Mouse (Mus musculus): ENCODE results near the gene Pipox. TPM values are rescaled to one million over a fixed set of nuclear protein-coding genes. Genes with fewer than 3 reads are reported as not detected.

Gene Pipox
- polyA plus RNA-seq, 1 experiment from 2014 or later = 12.6 TPM

DNA sequence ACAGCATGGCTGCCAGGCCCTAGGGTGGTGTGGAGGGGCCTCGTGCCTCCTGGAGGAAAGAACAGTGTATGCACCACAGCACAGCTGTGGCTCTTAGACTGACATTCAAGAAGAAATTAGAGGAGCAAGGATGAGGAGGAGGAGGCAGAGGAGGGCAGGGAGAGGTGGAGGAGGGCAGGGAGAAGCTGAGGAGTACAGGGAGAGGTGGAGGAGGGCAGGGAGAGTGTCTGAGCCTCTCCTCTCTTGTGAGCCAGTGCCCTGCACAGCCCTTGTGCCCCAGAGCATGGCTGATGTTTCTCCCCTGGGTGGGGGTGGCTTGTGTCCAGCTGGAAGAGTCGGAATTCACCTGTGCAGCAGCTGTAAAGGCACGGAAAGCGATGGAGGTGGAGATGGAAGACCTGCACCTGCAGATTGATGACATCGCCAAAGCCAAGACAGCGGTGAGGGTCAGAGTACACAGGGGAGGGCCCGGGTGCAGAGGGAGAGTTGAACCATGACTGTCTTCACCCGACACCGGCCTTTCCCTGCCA is 46.2 kb downstream of the Pipox start:
- H3K36me3 ChIP-seq (ENCODE audit: control insufficient read depth, insufficient read depth) = peaks cover 10% of the 10 kb centered on the region
- H3K4me2 ChIP-seq (ENCODE audit: low read length) = no peak overlapping the region
- 37% methylated on average over 9 of the region's 9 CpGs for WGBS

GRCm38 (mm10) chr11:77843906-77844200 is 50.0 kb downstream of the Pipox start:
- no peak overlapping the region for H3K4me3 ChIP-seq (replicated peaks; ENCODE audit: low read length)
- H3K4me1 ChIP-seq (replicated peaks; ENCODE audit: control insufficient read depth, insufficient read depth, low read length) = peaks cover 19% of the 10 kb centered on the region
- ATAC-seq = 0 out of 2 replicates have a peak, but pooled peaks have one; percentile 38
- H3K36me3 ChIP-seq (ENCODE audit: control insufficient read depth, insufficient read depth) = peaks cover 19% of the 10 kb centered on the region; the same call in 1 of the 2 replicates
- WGBS = 38% methylated on average over 4 of the region's 4 CpGs
- H3K27ac ChIP-seq (ENCODE audit: low read length) = no peak overlapping the region
- H3K9me3 ChIP-seq (ENCODE audit: control insufficient read depth, low read length) = no peaks in the 10 kb centered on the region
- no peak overlapping the region for H3K9ac ChIP-seq (replicated peaks; ENCODE audit: low read depth, low read length)
- no peaks in the 10 kb centered on the region for H3K27me3 ChIP-seq (replicated peaks; ENCODE audit: control insufficient read depth, insufficient read depth, low read length)
- H3K4me2 ChIP-seq (ENCODE audit: low read length) = no peak overlapping the region

More for the DNA sequence above, 46.2 kb downstream of the Pipox start:
- Histone ChIP-seq H3K27ac (ENCODE audit: low read length) (peak overlapping the region; percentile 61), H3K27me3 (replicated peaks; ENCODE audit: control insufficient read depth, insufficient read depth, low read length) (no peaks in the 10 kb centered on the region), H3K4me3 (replicated peaks; ENCODE audit: low read length) (no peak overlapping the region), H3K9me3 (ENCODE audit: control insufficient read depth, low read length) (no peaks in the 10 kb centered on the region), H3K4me1 (replicated peaks; ENCODE audit: control insufficient read depth, insufficient read depth, low read length) (peaks cover 53% of the 10 kb centered on the region), H3K9ac (replicated peaks; ENCODE audit: low read depth, low read length) (no peak overlapping the region)
- ATAC-seq = no peak

DNA sequence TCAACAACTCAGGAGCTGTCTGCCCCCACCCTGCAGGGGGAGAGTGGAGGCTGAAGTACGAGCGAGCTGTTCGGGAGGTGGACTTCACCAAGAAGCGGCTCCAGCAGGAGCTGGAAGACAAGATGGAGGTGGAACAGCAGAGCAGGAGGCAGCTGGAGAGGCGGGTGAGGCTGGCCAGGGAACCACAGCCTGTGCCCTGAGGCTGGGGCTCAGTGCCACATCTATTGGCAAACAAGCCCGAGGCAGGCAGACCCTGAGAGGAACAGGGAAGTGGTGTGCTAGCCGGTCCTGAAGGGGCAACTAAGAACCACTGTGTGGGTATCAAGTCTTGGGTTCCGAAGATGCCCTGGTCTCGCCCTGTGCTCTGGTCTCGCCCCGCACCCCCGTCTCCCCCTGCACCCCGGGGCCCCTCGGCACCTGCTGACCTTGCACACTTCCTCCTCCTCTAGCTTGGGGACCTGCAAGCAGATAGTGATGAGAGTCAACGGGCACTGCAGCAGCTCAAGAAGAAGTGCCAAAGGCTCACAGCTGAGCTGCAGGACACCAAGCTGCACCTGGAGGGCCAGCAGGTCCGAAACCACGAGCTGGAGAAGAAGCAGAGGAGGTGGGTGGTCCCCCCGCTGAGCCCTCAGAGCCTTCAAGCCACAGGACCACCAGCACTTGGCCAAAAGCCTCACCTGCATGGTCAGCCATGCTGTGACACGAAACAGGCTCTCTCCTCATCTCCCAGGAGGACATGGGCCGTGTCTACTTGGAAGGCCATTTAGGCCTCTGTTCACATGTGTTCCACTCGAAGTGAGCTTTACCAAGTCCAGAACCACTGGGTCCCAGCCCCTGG is 50.6 kb downstream of the Pipox start:
- no peak overlapping the region for H3K4me2 ChIP-seq (ENCODE audit: low read length)
- H3K36me3 ChIP-seq (ENCODE audit: control insufficient read depth, insufficient read depth) = peaks cover 19% of the 10 kb centered on the region; the same call in 1 of the 2 replicates
- no peaks in the 10 kb centered on the region for H3K9me3 ChIP-seq (ENCODE audit: control insufficient read depth, low read length)
- H3K9ac ChIP-seq (replicated peaks; ENCODE audit: low read depth, low read length) = no peak overlapping the region
- no peak overlapping the region for H3K4me3 ChIP-seq (replicated peaks; ENCODE audit: low read length)
- WGBS = 86% methylated on average over 21 of the region's 21 CpGs
- ATAC-seq = no peak
- H3K27ac ChIP-seq (ENCODE audit: low read length) = no peak overlapping the region
- H3K27me3 ChIP-seq (replicated peaks; ENCODE audit: control insufficient read depth, insufficient read depth, low read length) = no peaks in the 10 kb centered on the region
- H3K4me1 ChIP-seq (replicated peaks; ENCODE audit: control insufficient read depth, insufficient read depth, low read length) = peaks cover 14% of the 10 kb centered on the region

- ATAC-seq = no peak
- no peak overlapping the region for H3K9ac ChIP-seq (replicated peaks; ENCODE audit: low read depth, low read length)
- H3K4me2 ChIP-seq (ENCODE audit: low read length) = no peak overlapping the region
- no peak overlapping the region for H3K27ac ChIP-seq (ENCODE audit: low read length)
- no peaks in the 10 kb centered on the region for H3K27me3 ChIP-seq (replicated peaks; ENCODE audit: control insufficient read depth, insufficient read depth, low read length)
- no peaks in the 10 kb centered on the region for H3K9me3 ChIP-seq (ENCODE audit: control insufficient read depth, low read length)
- 75% methylated on average over 16 of the region's 16 CpGs for WGBS
- peaks cover 3% of the 10 kb centered on the region; the same call in 1 of the 2 replicates for H3K4me1 ChIP-seq (replicated peaks; ENCODE audit: control insufficient read depth, insufficient read depth, low read length)
- H3K4me3 ChIP-seq (replicated peaks; ENCODE audit: low read length) = no peak overlapping the region
- peaks cover 12% of the 10 kb centered on the region; the same call in 1 of the 2 replicates for H3K36me3 ChIP-seq (ENCODE audit: control insufficient read depth, insufficient read depth)
These were observed 53.2 kb downstream of the Pipox start for GRCm38 (mm10) chr11:77840523-77841245.

DNA sequence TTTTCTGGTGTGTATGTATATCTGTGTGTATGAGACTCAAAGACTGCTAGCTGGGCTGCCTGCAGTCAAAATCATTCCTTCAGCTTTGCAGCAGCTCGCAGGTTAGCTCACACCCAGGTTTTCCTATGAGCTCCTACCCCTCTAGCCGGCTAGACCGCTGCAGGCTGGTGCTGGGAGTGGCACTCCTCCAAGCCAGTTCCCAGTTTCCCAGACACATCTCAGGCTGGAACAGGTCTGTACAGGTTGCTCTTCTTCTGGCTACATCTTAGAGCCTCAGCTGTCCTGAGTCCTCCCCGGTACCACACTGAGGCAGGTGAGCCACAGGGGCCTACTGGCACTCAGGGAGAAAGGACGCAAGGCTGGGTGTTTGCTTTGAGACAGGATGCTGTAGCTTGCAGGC is 56.0 kb downstream of the Pipox start:
- Histone ChIP-seq H3K36me3 (ENCODE audit: control insufficient read depth, insufficient read depth) (peaks cover 11% of the 10 kb centered on the region), H3K27me3 (replicated peaks; ENCODE audit: control insufficient read depth, insufficient read depth, low read length) (no peaks in the 10 kb centered on the region), H3K9ac (replicated peaks; ENCODE audit: low read depth, low read length) (no peak overlapping the region), H3K4me2 (ENCODE audit: low read length) (no peak overlapping the region), H3K9me3 (ENCODE audit: control insufficient read depth, low read length) (no peaks in the 10 kb centered on the region), H3K4me3 (replicated peaks; ENCODE audit: low read length) (no peak overlapping the region), H3K27ac (ENCODE audit: low read length) (no peak overlapping the region), H3K4me1 (replicated peaks; ENCODE audit: control insufficient read depth, insufficient read depth, low read length) (no peaks in the 10 kb centered on the region; the same call in 1 of the 2 replicates)
- WGBS = 64% methylated on average over 5 of the region's 5 CpGs
- ATAC-seq = no peak

GRCm38 (mm10) chr11:77836751-77837150 is 57.1 kb downstream of the Pipox start:
- H3K27ac ChIP-seq (ENCODE audit: low read length) = no peak overlapping the region
- ATAC-seq = no peak
- H3K9ac ChIP-seq (replicated peaks; ENCODE audit: low read depth, low read length) = no peak overlapping the region
- H3K27me3 ChIP-seq (replicated peaks; ENCODE audit: control insufficient read depth, insufficient read depth, low read length) = no peaks in the 10 kb centered on the region
- peaks cover 3% of the 10 kb centered on the region; the same call in 1 of the 2 replicates for H3K36me3 ChIP-seq (ENCODE audit: control insufficient read depth, insufficient read depth)
- H3K4me3 ChIP-seq (replicated peaks; ENCODE audit: low read length) = no peak overlapping the region
- WGBS = 69% methylated on average over 4 of the region's 4 CpGs
- no peak overlapping the region for H3K4me2 ChIP-seq (ENCODE audit: low read length)
- no peaks in the 10 kb centered on the region for H3K9me3 ChIP-seq (ENCODE audit: control insufficient read depth, low read length)
- H3K4me1 ChIP-seq (replicated peaks; ENCODE audit: control insufficient read depth, insufficient read depth, low read length) = peaks cover 6% of the 10 kb centered on the region; the same call in 1 of the 2 replicates

GRCm38 (mm10) chr11:77836290-77836689 is 57.6 kb downstream of the Pipox start:
- no peak for ATAC-seq
- H3K9me3 ChIP-seq (ENCODE audit: control insufficient read depth, low read length) = no peaks in the 10 kb centered on the region
- no peak overlapping the region for H3K4me3 ChIP-seq (replicated peaks; ENCODE audit: low read length)
- no peak overlapping the region for H3K4me2 ChIP-seq (ENCODE audit: low read length)
- no peak overlapping the region for H3K27ac ChIP-seq (ENCODE audit: low read length)
- WGBS = 56% methylated on average over 5 of the region's 5 CpGs
- peaks cover 3% of the 10 kb centered on the region; the same call in 1 of the 2 replicates for H3K36me3 ChIP-seq (ENCODE audit: control insufficient read depth, insufficient read depth)
- no peak overlapping the region for H3K9ac ChIP-seq (replicated peaks; ENCODE audit: low read depth, low read length)
- peaks cover 6% of the 10 kb centered on the region; the same call in 1 of the 2 replicates for H3K4me1 ChIP-seq (replicated peaks; ENCODE audit: control insufficient read depth, insufficient read depth, low read length)
- no peaks in the 10 kb centered on the region for H3K27me3 ChIP-seq (replicated peaks; ENCODE audit: control insufficient read depth, insufficient read depth, low read length)

GRCm38 (mm10) chr11:77835109-77835508 is 58.8 kb downstream of the Pipox start:
- H3K27me3 ChIP-seq (replicated peaks; ENCODE audit: control insufficient read depth, insufficient read depth, low read length) = no peaks in the 10 kb centered on the region
- WGBS = 87% methylated on average over 3 of the region's 3 CpGs
- no peak overlapping the region for H3K9ac ChIP-seq (replicated peaks; ENCODE audit: low read depth, low read length)
- H3K27ac ChIP-seq (ENCODE audit: low read length) = no peak overlapping the region
- H3K36me3 ChIP-seq (ENCODE audit: control insufficient read depth, insufficient read depth) = no peaks in the 10 kb centered on the region; the same call in 1 of the 2 replicates
- H3K9me3 ChIP-seq (ENCODE audit: control insufficient read depth, low read length) = no peaks in the 10 kb centered on the region
- ATAC-seq = no peak
- H3K4me2 ChIP-seq (ENCODE audit: low read length) = no peak overlapping the region
- H3K4me3 ChIP-seq (replicated peaks; ENCODE audit: low read length) = no peak overlapping the region
- peaks cover 17% of the 10 kb centered on the region for H3K4me1 ChIP-seq (replicated peaks; ENCODE audit: control insufficient read depth, insufficient read depth, low read length)

- Histone ChIP-seq H3K27ac (ENCODE audit: low read length) (0 out of 2 replicates have a peak overlapping the region, but pooled peaks have one; percentile 11), H3K9ac (replicated peaks; ENCODE audit: low read depth, low read length) (no peak overlapping the region), H3K36me3 (ENCODE audit: control insufficient read depth, insufficient read depth) (peaks cover 7% of the 10 kb centered on the region), H3K4me2 (ENCODE audit: low read length) (no peak overlapping the region), H3K4me1 (replicated peaks; ENCODE audit: control insufficient read depth, insufficient read depth, low read length) (peaks cover 27% of the 10 kb centered on the region), H3K9me3 (ENCODE audit: control insufficient read depth, low read length) (no peaks in the 10 kb centered on the region), H3K27me3 (replicated peaks; ENCODE audit: control insufficient read depth, insufficient read depth, low read length) (no peaks in the 10 kb centered on the region), H3K4me3 (replicated peaks; ENCODE audit: low read length) (no peak overlapping the region)
- no peak for ATAC-seq
- 72% methylated on average over 4 of the region's 4 CpGs for WGBS
These were observed 61.4 kb downstream of the Pipox start for GRCm38 (mm10) chr11:77832541-77832940.
